Mouse (Mus musculus): Measurements from ENCODE around the gene Pcx. TPM values are rescaled to one million over a fixed set of nuclear protein-coding genes. Genes with fewer than 3 reads are reported as not detected.
"Not testable (repeated sequence)": the region's sequence is repeated elsewhere in the genome, so short reads cannot be mapped to it uniquely, and the experiment has no call there.

Gene Pcx
- polyA plus RNA-seq, 1 experiment from 2014 or later: 22.8 TPM

DNA sequence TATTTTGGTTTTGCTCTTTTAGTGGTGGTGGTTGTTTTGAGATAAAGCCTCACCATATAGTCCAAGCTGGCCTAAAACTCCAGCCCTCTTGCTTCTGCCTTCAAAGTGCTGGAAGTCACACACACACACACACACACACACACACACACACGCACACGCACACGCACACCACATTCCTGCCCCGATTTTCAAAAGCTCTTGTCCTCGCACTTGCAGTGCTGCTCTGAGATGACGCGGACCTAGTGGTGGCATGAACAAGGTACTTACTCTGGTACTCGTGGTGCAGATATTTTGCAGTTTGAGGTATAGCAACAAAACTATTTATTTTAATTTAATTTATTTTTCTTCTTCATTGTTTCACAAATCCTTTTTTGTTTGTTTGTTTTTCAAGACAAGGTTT lies 62.2 kb downstream of the Pcx start:
- H3K4me1 ChIP-seq: no peaks in the 10 kb centered on the region
- ATAC-seq (ENCODE audit: low FRiP score, low read depth): no peak
- H3K27ac ChIP-seq: no peak overlapping the region
- WGBS: 88% methylated on average over 8 of the region's 8 CpGs
- H3K9me3 ChIP-seq: no peaks in the 10 kb centered on the region
- no peaks in the 10 kb centered on the region for H3K36me3 ChIP-seq
- no peak overlapping the region for H3K4me2 ChIP-seq (replicated peaks)
- no peak overlapping the region for H3K9ac ChIP-seq
- no peaks in the 10 kb centered on the region for H3K27me3 ChIP-seq
- H3K4me3 ChIP-seq: no peak overlapping the region

- no peak overlapping the region for H3K4me3 ChIP-seq
- H3K36me3 ChIP-seq: no peaks in the 10 kb centered on the region
- ATAC-seq (ENCODE audit: low FRiP score, low read depth): no peak
- H3K4me1 ChIP-seq: no peaks in the 10 kb centered on the region
- no peak overlapping the region for H3K9ac ChIP-seq
- 71% methylated on average over 1 of the region's 1 CpGs for WGBS
- no peaks in the 10 kb centered on the region for H3K9me3 ChIP-seq
- no peak overlapping the region for H3K27ac ChIP-seq
- H3K27me3 ChIP-seq: no peaks in the 10 kb centered on the region
- no peak overlapping the region for H3K4me2 ChIP-seq (replicated peaks)
Measured at GRCm38 (mm10) chr19:4573241-4573640, 63.0 kb downstream of the Pcx start.

- H3K9me3 ChIP-seq: no peaks in the 10 kb centered on the region
- WGBS: 66% methylated on average over 2 of the region's 2 CpGs
- H3K36me3 ChIP-seq: no peaks in the 10 kb centered on the region
Measured at GRCm38 (mm10) chr19:4578799-4579198, 68.5 kb downstream of the Pcx start.

DNA sequence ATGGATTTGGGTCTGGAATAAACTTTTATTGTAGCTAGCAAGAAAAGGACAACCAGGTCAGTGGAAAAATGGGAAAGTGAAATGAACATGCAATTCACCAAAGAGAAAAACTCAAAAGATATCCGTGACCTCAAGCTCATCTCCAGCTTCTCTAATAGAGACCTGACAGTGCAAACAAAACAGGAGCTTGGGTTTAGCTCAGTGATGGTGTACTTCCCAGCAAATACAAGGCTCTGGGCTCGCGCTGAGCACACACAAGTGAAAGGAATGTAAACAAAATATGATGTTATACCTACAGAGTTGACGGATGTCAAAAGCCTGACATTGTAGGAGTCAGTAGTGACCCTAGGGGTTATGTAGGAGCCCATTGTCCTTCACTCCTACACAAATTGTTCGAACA lies 69.0 kb downstream of the Pcx start:
- Histone ChIP-seq H3K4me3 (no peak overlapping the region), H3K27ac (no peak overlapping the region), H3K9ac (no peak overlapping the region), H3K4me2 (replicated peaks) (no peak overlapping the region), H3K27me3 (no peaks in the 10 kb centered on the region), H3K36me3 (no peaks in the 10 kb centered on the region), H3K9me3 (no peaks in the 10 kb centered on the region), H3K4me1 (no peaks in the 10 kb centered on the region)
- 85% methylated on average over 5 of the region's 5 CpGs for WGBS
- ATAC-seq (ENCODE audit: low FRiP score, low read depth): no peak

More at GRCm38 (mm10) chr19:4578799-4579198, 68.5 kb downstream of the Pcx start:
- no peak overlapping the region for H3K4me2 ChIP-seq (replicated peaks)
- no peak for ATAC-seq (ENCODE audit: low FRiP score, low read depth)
- H3K4me1 ChIP-seq: no peaks in the 10 kb centered on the region
- H3K9ac ChIP-seq: no peak overlapping the region
- no peaks in the 10 kb centered on the region for H3K27me3 ChIP-seq
- no peak overlapping the region for H3K4me3 ChIP-seq
- no peak overlapping the region for H3K27ac ChIP-seq

GRCm38 (mm10) chr19:4583856-4584255 lies 73.6 kb downstream of the Pcx start:
- H3K4me3 ChIP-seq: no peak overlapping the region

DNA sequence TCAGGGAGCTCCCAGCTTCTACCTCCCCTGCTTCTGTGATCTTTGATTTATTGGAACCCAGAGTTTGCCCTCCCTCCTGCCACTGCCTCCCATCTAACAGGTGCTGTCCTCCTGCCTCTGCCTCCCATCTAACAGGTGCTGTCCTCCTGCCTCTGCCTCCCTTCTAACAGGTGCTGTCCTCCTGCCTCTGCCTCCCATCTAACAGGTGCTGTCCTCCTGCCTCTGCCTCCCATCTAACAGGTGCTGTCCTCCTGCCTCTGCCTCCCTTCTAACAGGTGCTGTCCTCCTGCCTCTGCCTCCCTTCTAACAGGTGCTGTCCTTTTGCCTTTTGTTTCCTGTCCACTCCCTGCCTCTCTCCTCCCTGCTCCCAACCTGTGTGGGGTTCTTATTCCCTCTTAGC lies 76.5 kb downstream of the Pcx start:
- ATAC-seq (ENCODE audit: low FRiP score, low read depth); H3K36me3 ChIP-seq; H3K4me3 ChIP-seq; H3K9me3 ChIP-seq; H3K27ac ChIP-seq; H3K4me1 ChIP-seq; H3K9ac ChIP-seq; H3K27me3 ChIP-seq; H3K4me2 ChIP-seq (replicated peaks): not testable (repeated sequence)

More at GRCm38 (mm10) chr19:4583856-4584255, 73.6 kb downstream of the Pcx start:
- Histone ChIP-seq H3K9ac (no peak overlapping the region), H3K36me3 (no peaks in the 10 kb centered on the region), H3K4me2 (replicated peaks) (no peak overlapping the region), H3K27me3 (no peaks in the 10 kb centered on the region), H3K4me1 (no peaks in the 10 kb centered on the region), H3K9me3 (no peaks in the 10 kb centered on the region), H3K27ac (no peak overlapping the region)
- whole genome bisulfite sequencing: 65% methylated on average over 2 of the region's 2 CpGs
- ATAC-seq (ENCODE audit: low FRiP score, low read depth): no peak

DNA sequence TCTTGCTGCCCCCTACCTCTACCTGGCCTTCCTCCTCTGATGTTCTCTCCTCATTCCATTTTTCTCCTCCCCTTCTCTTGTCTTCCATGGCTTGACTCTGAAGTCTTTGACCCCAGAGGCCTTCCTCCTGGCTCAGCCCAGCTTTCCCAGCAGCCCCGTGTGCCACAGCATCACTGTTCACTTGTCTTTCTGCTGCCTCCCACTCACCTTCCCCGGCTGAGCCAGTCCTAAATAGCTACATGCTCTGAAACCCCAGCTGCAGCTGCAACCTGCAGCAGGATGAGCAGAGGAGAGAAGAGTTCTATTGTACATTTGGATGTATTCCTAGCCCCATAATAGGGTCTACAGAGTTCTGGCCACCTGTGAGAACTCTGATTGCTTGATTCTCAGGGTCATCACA lies 77.2 kb downstream of the Pcx start:
- ATAC-seq (ENCODE audit: low FRiP score, low read depth): no peak
- Histone ChIP-seq H3K9me3 (no peaks in the 10 kb centered on the region), H3K27ac (no peak overlapping the region), H3K4me1 (no peaks in the 10 kb centered on the region), H3K27me3 (no peaks in the 10 kb centered on the region), H3K9ac (no peak overlapping the region), H3K4me2 (replicated peaks) (no peak overlapping the region), H3K36me3 (no peaks in the 10 kb centered on the region), H3K4me3 (no peak overlapping the region)
- WGBS: 69% methylated on average over 2 of the region's 2 CpGs

- no peak for ATAC-seq (ENCODE audit: low FRiP score, low read depth)
- 57% methylated on average over 3 of the region's 3 CpGs for WGBS
- Histone ChIP-seq H3K4me2 (replicated peaks) (no peak overlapping the region), H3K9me3 (no peaks in the 10 kb centered on the region), H3K36me3 (no peaks in the 10 kb centered on the region), H3K4me1 (no peaks in the 10 kb centered on the region), H3K27ac (no peak overlapping the region), H3K9ac (no peak overlapping the region), H3K27me3 (no peaks in the 10 kb centered on the region), H3K4me3 (no peak overlapping the region)
Measured at GRCm38 (mm10) chr19:4588430-4588829, 78.2 kb downstream of the Pcx start.

DNA sequence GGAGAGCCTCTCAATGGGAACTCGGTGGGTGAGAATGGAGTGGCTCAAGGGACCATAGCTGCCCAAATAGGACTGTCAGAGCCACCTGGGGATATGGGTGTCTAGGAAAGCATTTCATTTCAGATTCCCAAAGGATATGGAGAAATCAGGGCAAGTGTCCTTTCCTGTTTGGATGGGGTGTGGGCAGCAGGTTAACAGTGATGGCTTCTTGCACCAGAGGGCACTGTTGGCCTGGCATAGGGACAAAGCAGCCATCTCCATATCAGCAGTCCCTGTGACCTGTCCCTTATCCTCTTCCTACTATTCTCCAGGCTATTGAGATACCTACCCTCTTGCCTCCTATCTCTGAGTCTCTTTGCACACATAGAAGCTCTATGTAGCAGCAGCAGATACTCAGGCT lies 78.8 kb downstream of the Pcx start:
- Histone ChIP-seq H3K27ac (no peak overlapping the region), H3K9me3 (no peaks in the 10 kb centered on the region), H3K27me3 (no peaks in the 10 kb centered on the region), H3K9ac (no peak overlapping the region), H3K4me1 (no peaks in the 10 kb centered on the region), H3K4me3 (no peak overlapping the region), H3K36me3 (no peaks in the 10 kb centered on the region), H3K4me2 (replicated peaks) (no peak overlapping the region)
- WGBS: 69% methylated on average over 1 of the region's 1 CpGs
- ATAC-seq (ENCODE audit: low FRiP score, low read depth): no peak

DNA sequence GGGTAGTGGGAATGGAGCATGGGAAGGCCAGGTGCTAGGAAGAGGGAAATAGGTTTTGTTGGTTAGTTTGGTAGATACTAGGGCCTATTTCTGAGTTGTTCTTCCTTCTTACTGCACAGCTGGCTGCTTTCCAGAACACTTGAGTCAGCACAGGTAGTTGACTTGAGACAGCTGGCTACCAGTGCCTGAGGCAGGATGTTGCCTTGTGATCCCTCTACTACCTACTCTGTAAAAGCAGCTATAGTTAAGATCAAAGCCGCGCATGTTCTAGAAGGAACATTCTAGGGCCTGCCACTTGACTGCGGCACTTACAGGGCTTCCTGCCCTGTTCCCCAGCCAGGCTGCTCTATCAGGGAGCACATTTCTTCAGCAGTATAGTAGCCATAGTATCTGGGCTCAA lies 79.8 kb downstream of the Pcx start:
- no peak for ATAC-seq (ENCODE audit: low FRiP score, low read depth)
- Histone ChIP-seq H3K27ac (no peak overlapping the region), H3K9ac (no peak overlapping the region), H3K4me1 (no peaks in the 10 kb centered on the region), H3K9me3 (no peaks in the 10 kb centered on the region), H3K4me3 (no peak overlapping the region), H3K36me3 (no peaks in the 10 kb centered on the region), H3K27me3 (no peaks in the 10 kb centered on the region), H3K4me2 (replicated peaks) (no peak overlapping the region)
- WGBS: 63% methylated on average over 3 of the region's 3 CpGs

- H3K4me2 ChIP-seq (replicated peaks): no peak overlapping the region
- 53% methylated on average over 7 of the region's 7 CpGs for WGBS
- no peaks in the 10 kb centered on the region for H3K4me1 ChIP-seq
- no peaks in the 10 kb centered on the region for H3K27me3 ChIP-seq
- no peak overlapping the region for H3K27ac ChIP-seq
- H3K36me3 ChIP-seq: no peaks in the 10 kb centered on the region
- H3K9me3 ChIP-seq: no peaks in the 10 kb centered on the region
- no peak for ATAC-seq (ENCODE audit: low FRiP score, low read depth)
- no peak overlapping the region for H3K9ac ChIP-seq
- H3K4me3 ChIP-seq: no peak overlapping the region
Measured at GRCm38 (mm10) chr19:4593792-4594522, 83.7 kb downstream of the Pcx start.

DNA sequence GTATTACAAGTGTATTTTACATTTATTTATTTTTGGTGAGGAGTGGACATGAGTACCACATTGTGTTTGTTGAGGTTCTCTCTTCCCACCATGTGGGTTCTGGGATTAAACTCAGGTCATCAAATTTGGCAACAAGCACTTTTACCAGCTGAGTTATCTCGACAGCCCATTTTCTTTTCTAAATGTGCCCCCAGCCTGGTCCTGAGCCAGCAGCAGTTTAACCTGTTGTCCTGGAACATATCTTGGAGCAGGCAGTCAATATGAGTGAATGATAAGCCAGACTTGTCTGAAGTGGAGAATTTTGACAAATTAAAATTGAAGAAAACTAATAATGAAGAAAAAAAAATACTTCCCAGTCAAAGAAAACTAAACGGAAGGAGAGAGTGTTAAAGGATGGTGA lies 85.8 kb downstream of the Pcx start:
- no peak overlapping the region for H3K4me2 ChIP-seq (replicated peaks)
- no peaks in the 10 kb centered on the region for H3K9me3 ChIP-seq
- H3K36me3 ChIP-seq: no peaks in the 10 kb centered on the region
- 69% methylated on average over 2 of the region's 2 CpGs for WGBS
- no peak overlapping the region for H3K4me3 ChIP-seq
- H3K9ac ChIP-seq: no peak overlapping the region
- H3K27me3 ChIP-seq: no peaks in the 10 kb centered on the region
- no peak for ATAC-seq (ENCODE audit: low FRiP score, low read depth)
- H3K27ac ChIP-seq: no peak overlapping the region
- no peaks in the 10 kb centered on the region for H3K4me1 ChIP-seq

GRCm38 (mm10) chr19:4602459-4602858 lies 92.2 kb downstream of the Pcx start:
- Histone ChIP-seq H3K27ac (no peak overlapping the region), H3K9ac (no peak overlapping the region), H3K4me2 (replicated peaks) (no peak overlapping the region), H3K4me1 (peaks cover 9% of the 10 kb centered on the region), H3K27me3 (no peaks in the 10 kb centered on the region), H3K36me3 (no peaks in the 10 kb centered on the region), H3K4me3 (no peak overlapping the region), H3K9me3 (no peaks in the 10 kb centered on the region)
- 90% methylated on average over 20 of the region's 20 CpGs for WGBS
- ATAC-seq (ENCODE audit: low FRiP score, low read depth): no peak
